Mouse (Mus musculus) MEL (cell line): ENCODE results near the gene N4bp2l2. TPM values are rescaled to one million over a fixed set of nuclear protein-coding genes. Genes with fewer than 3 reads are reported as not detected.
A peak's percentile ranks its signal among the peaks of the same experiment; 100 is the strongest.

Experiments used
- DNase-seq: peaks from one replicate; pipeline ENCODE4 v3.0.0; 2011; ENCODE audit warnings: low read depth, low spot score
- H3K27ac ChIP-seq: 2 replicates; pipeline ENCODE4 v1.5.1; 2012; ENCODE audit warnings: low read depth, mild to moderate bottlenecking, control low read depth, low read length, moderate library complexity; ENCODE audit not compliant: control insufficient read depth
- H3K27me3 ChIP-seq, 2 experiments: fragments of 150-350 bp in 1 of 2; sonication (generic) in 1 of 2; 2 replicates each; pipeline ENCODE4 v1.6.1; 2012; ENCODE audit warnings: low read length in 2 of 2, mild to moderate bottlenecking in 2 of 2, improper control_type of control experiment in 1 of 2, moderate library complexity in 1 of 2; ENCODE audit not compliant: insufficient read depth in 2 of 2, control insufficient read depth in 1 of 2
- H3K36me3 ChIP-seq, 2 experiments: 2 replicates each; pipeline ENCODE4 v1.6.1; 2012 to 2014; ENCODE audit warnings: low read length in 2 of 2, improper control_type of control experiment in 1 of 2, inconsistent platforms in 1 of 2, mild to moderate bottlenecking in 1 of 2; ENCODE audit not compliant: insufficient read depth in 2 of 2, control insufficient read depth in 1 of 2
- H3K4me1 ChIP-seq, 2 experiments: fragments of 150-350 bp in 1 of 2; sonication (generic) in 1 of 2; 2 replicates each; pipeline ENCODE4 v1.6.1; 2012; ENCODE audit warnings: low read length in 2 of 2, improper control_type of control experiment in 1 of 2, mild to moderate bottlenecking in 1 of 2; ENCODE audit not compliant: insufficient read depth in 2 of 2, control insufficient read depth in 1 of 2
- H3K4me3 ChIP-seq, 2 experiments: fragments of 150-350 bp in 1 of 2; sonication (generic) in 1 of 2; 2 replicates each; pipeline ENCODE4 v1.5.1; 2012; ENCODE audit warnings: low read depth in 2 of 2, low read length in 2 of 2, mild to moderate bottlenecking in 2 of 2, moderate library complexity in 2 of 2, control low read depth in 1 of 2, improper control_type of control experiment in 1 of 2; ENCODE audit not compliant: control insufficient read depth in 1 of 2, insufficient read depth in 1 of 2
- H3K79me2 ChIP-seq: 2 replicates; pipeline ENCODE4 v1.6.1; 2012; ENCODE audit warnings: mild to moderate bottlenecking, low read length, moderate library complexity; ENCODE audit not compliant: control insufficient read depth, poor library complexity, insufficient read depth
- H3K9ac ChIP-seq: 2 replicates; pipeline ENCODE4 v1.6.1; 2012; ENCODE audit warnings: low read depth, mild to moderate bottlenecking, control low read depth, low read length, moderate library complexity; ENCODE audit not compliant: control insufficient read depth, poor library complexity, severe bottlenecking
- H3K9me3 ChIP-seq: fragments of 150-350 bp; sonication (generic); replicated peaks from 2 replicates; pipeline ENCODE4 v1.6.1; 2012; ENCODE audit warnings: mild to moderate bottlenecking, low read length, improper control_type of control experiment, moderate library complexity; ENCODE audit not compliant: insufficient read depth
- BHLHE40 ChIP-seq: IDR thresholded peaks from 2 replicates; pipeline ENCODE4 v1.6.1; 2012; ENCODE audit warnings: low read depth, mild to moderate bottlenecking, inconsistent platforms, low read length, improper control_type of control experiment, borderline replicate concordance
- CHD1 ChIP-seq: IDR thresholded peaks from 2 replicates; pipeline ENCODE4 v1.6.1; 2012; ENCODE audit warnings: low read depth, mild to moderate bottlenecking, inconsistent platforms, low read length, improper control_type of control experiment
- CHD2 ChIP-seq: IDR thresholded peaks from 2 replicates; pipeline ENCODE4 v1.6.1; 2011; ENCODE audit warnings: low read length, improper control_type of control experiment
- CTCF ChIP-seq, 3 experiments: IDR thresholded peaks in 2 of 3; conservative IDR thresholded peaks in 1 of 3; 2 replicates each; pipeline ENCODE4 v1.5.1; 2011 to 2012; ENCODE audit warnings: low read length in 3 of 3, low read depth in 2 of 3, mild to moderate bottlenecking in 2 of 3, improper control_type of control experiment in 1 of 3, inconsistent platforms in 1 of 3, mixed read lengths in 1 of 3, moderate library complexity in 1 of 3; ENCODE audit not compliant: control insufficient read depth in 1 of 3, insufficient read depth in 1 of 3, poor library complexity in 1 of 3, severe bottlenecking in 1 of 3
- E2F4 ChIP-seq: IDR thresholded peaks from 2 replicates; pipeline ENCODE4 v1.6.1; 2011; ENCODE audit warnings: low read depth, low read length, improper control_type of control experiment, borderline replicate concordance
- ELF1 ChIP-seq: IDR thresholded peaks from 2 replicates; pipeline ENCODE4 v1.6.1; 2014; ENCODE audit warnings: low read depth, mild to moderate bottlenecking, inconsistent platforms, low read length, improper control_type of control experiment, moderate library complexity
- EP300 ChIP-seq, 2 experiments: IDR thresholded peaks; 2 replicates each; pipeline ENCODE4 v1.6.1; 2011; ENCODE audit warnings: improper control_type of control experiment in 2 of 2, low read length in 2 of 2, low read depth in 1 of 2, mild to moderate bottlenecking in 1 of 2
- ETS1 ChIP-seq: IDR thresholded peaks from 2 replicates; pipeline ENCODE4 v1.6.1; 2012; ENCODE audit warnings: low read depth, mild to moderate bottlenecking, inconsistent platforms, low read length, improper control_type of control experiment, moderate library complexity
- GABPA ChIP-seq: IDR thresholded peaks from 2 replicates; pipeline ENCODE4 v1.6.1; 2012; ENCODE audit warnings: low read depth, mild to moderate bottlenecking, inconsistent platforms, low read length, improper control_type of control experiment, moderate library complexity
- GATA1 ChIP-seq: IDR thresholded peaks from 2 replicates; pipeline ENCODE4 v1.6.1; 2011; ENCODE audit warnings: low read depth, low read length, improper control_type of control experiment
- HCFC1 ChIP-seq: IDR thresholded peaks from 2 replicates; pipeline ENCODE4 v1.6.1; 2012; ENCODE audit warnings: low read depth, mild to moderate bottlenecking, inconsistent platforms, low read length, improper control_type of control experiment, moderate library complexity
- JUND ChIP-seq: IDR thresholded peaks from 2 replicates; pipeline ENCODE4 v1.6.1; 2011; ENCODE audit warnings: low read depth, mild to moderate bottlenecking, improper control_type of control experiment, low read length
- KAT2A ChIP-seq: conservative IDR thresholded peaks from 2 replicates; pipeline ENCODE4 v1.6.1; 2012; ENCODE audit warnings: low read depth, low read length, improper control_type of control experiment, inconsistent platforms
- MAX ChIP-seq: IDR thresholded peaks from 2 replicates; pipeline ENCODE4 v1.6.1; 2011; ENCODE audit warnings: low read length, improper control_type of control experiment
- MAZ ChIP-seq: IDR thresholded peaks from 2 replicates; pipeline ENCODE4 v1.6.1; 2012; ENCODE audit warnings: low read depth, mild to moderate bottlenecking, inconsistent platforms, low read length, improper control_type of control experiment
- MEF2A ChIP-seq: IDR thresholded peaks from 2 replicates; pipeline ENCODE4 v1.6.1; 2014; ENCODE audit warnings: low read depth, mild to moderate bottlenecking, inconsistent platforms, low read length, improper control_type of control experiment; ENCODE audit not compliant: poor library complexity, insufficient replicate concordance, severe bottlenecking; ENCODE audit errors: extremely low read depth
- MXI1 ChIP-seq: IDR thresholded peaks from 2 replicates; pipeline ENCODE4 v1.6.1; 2011; ENCODE audit warnings: mild to moderate bottlenecking, low read depth, low read length, improper control_type of control experiment
- MYB ChIP-seq: IDR thresholded peaks from 2 replicates; pipeline ENCODE4 v1.6.1; 2011; ENCODE audit warnings: mild to moderate bottlenecking, low read depth, low read length, improper control_type of control experiment
- MYC ChIP-seq: IDR thresholded peaks from 2 replicates; pipeline ENCODE4 v1.6.1; 2011; ENCODE audit warnings: low read depth, mild to moderate bottlenecking, low read length, improper control_type of control experiment, moderate library complexity
- NELFE ChIP-seq: IDR thresholded peaks from 2 replicates; pipeline ENCODE4 v1.6.1; 2011; ENCODE audit warnings: low read depth, low read length, improper control_type of control experiment
- NRF1 ChIP-seq: IDR thresholded peaks from 2 replicates; pipeline ENCODE4 v1.6.1; 2014; ENCODE audit warnings: low read depth, mild to moderate bottlenecking, inconsistent platforms, low read length, improper control_type of control experiment, moderate library complexity; ENCODE audit not compliant: poor library complexity, insufficient read depth, severe bottlenecking
- POLR2A ChIP-seq, 2 experiments: IDR thresholded peaks; 2 replicates each; pipeline ENCODE4 v1.6.1; 2011 to 2012; ENCODE audit warnings: low read length in 2 of 2, mild to moderate bottlenecking in 2 of 2, control low read depth in 1 of 2, improper control_type of control experiment in 1 of 2, low read depth in 1 of 2, moderate library complexity in 1 of 2; ENCODE audit not compliant: control insufficient read depth in 1 of 2, insufficient read depth in 1 of 2, poor library complexity in 1 of 2
- POLR2AphosphoS2 ChIP-seq: IDR thresholded peaks from 2 replicates; pipeline ENCODE4 v1.6.1; 2011; ENCODE audit warnings: low read length, improper control_type of control experiment
- POLR2AphosphoS5 ChIP-seq: IDR thresholded peaks from 2 replicates; pipeline ENCODE4 v1.6.1; 2012; ENCODE audit warnings: low read depth, borderline replicate concordance, mild to moderate bottlenecking, inconsistent platforms, low read length, moderate library complexity, mixed read lengths
- RAD21 ChIP-seq: IDR thresholded peaks from 2 replicates; pipeline ENCODE4 v1.6.1; 2011; ENCODE audit warnings: mild to moderate bottlenecking, low read depth, low read length, improper control_type of control experiment
- RCOR1 ChIP-seq: IDR thresholded peaks from 2 replicates; pipeline ENCODE4 v1.6.1; 2012; ENCODE audit warnings: low read depth, mild to moderate bottlenecking, inconsistent platforms, low read length, improper control_type of control experiment
- SIN3A ChIP-seq: IDR thresholded peaks from 2 replicates; pipeline ENCODE4 v1.6.1; 2012; ENCODE audit warnings: low read length, improper control_type of control experiment, inconsistent platforms
- SMC3 ChIP-seq: IDR thresholded peaks from 2 replicates; pipeline ENCODE4 v1.6.1; 2011; ENCODE audit warnings: low read depth, low read length, improper control_type of control experiment
- TAL1 ChIP-seq: IDR thresholded peaks from 2 replicates; pipeline ENCODE4 v1.6.1; 2012; ENCODE audit warnings: mild to moderate bottlenecking, inconsistent platforms, low read length, moderate library complexity, mixed read lengths
- TBP ChIP-seq: IDR thresholded peaks from 2 replicates; pipeline ENCODE4 v1.8.0; 2011; ENCODE audit warnings: low read depth, low read length, improper control_type of control experiment
- TCF12 ChIP-seq: IDR thresholded peaks from 2 replicates; pipeline ENCODE4 v1.6.1; 2014; ENCODE audit warnings: low read depth, mild to moderate bottlenecking, inconsistent platforms, low read length, improper control_type of control experiment, moderate library complexity
- UBTF ChIP-seq: IDR thresholded peaks from 2 replicates; pipeline ENCODE4 v1.6.1; 2012; ENCODE audit warnings: low read depth, mild to moderate bottlenecking, inconsistent platforms, low read length, improper control_type of control experiment, moderate library complexity, borderline replicate concordance; ENCODE audit not compliant: insufficient read depth
- USF1 ChIP-seq: IDR thresholded peaks from 2 replicates; pipeline ENCODE4 v1.6.1; 2014; ENCODE audit warnings: low read depth, mild to moderate bottlenecking, inconsistent platforms, low read length, improper control_type of control experiment, moderate library complexity
- USF2 ChIP-seq, 2 experiments: IDR thresholded peaks; 2 replicates each; pipeline ENCODE4 v1.6.1; 2011 to 2012; ENCODE audit warnings: improper control_type of control experiment in 2 of 2, low read length in 2 of 2, borderline replicate concordance in 1 of 2, inconsistent platforms in 1 of 2, low read depth in 1 of 2, mild to moderate bottlenecking in 1 of 2; ENCODE audit not compliant: insufficient read depth in 1 of 2
- ZC3H11A ChIP-seq: IDR thresholded peaks from 2 replicates; pipeline ENCODE4 v1.6.1; 2012; ENCODE audit warnings: low read depth, mild to moderate bottlenecking, inconsistent platforms, low read length, improper control_type of control experiment
- ZKSCAN1 ChIP-seq: IDR thresholded peaks from 2 replicates; pipeline ENCODE4 v1.6.1; 2012; ENCODE audit warnings: low read depth, mild to moderate bottlenecking, inconsistent platforms, low read length, improper control_type of control experiment, moderate library complexity
- ZMIZ1 ChIP-seq: IDR thresholded peaks from 2 replicates; pipeline ENCODE4 v1.6.1; 2012; ENCODE audit warnings: low read depth, mild to moderate bottlenecking, inconsistent platforms, low read length, improper control_type of control experiment, moderate library complexity
- ZNF384 ChIP-seq: IDR thresholded peaks from 2 replicates; pipeline ENCODE4 v1.6.1; 2012; ENCODE audit warnings: low read depth, mild to moderate bottlenecking, inconsistent platforms, low read length, improper control_type of control experiment
- polyA plus RNA-seq, 2 experiments: library from polyadenylated mRNA; stranded (reverse) in 1 of 2; unstranded in 1 of 2; fragments of >175 nt in 1 of 2; fragments of >200 nt in 1 of 2; gene quantifications; 2 replicates each; pipeline versions ENCODE4 v1.2.1 to v1.2.4; 2012; ENCODE audit warnings: low replicate concordance in 2 of 2, low read depth in 1 of 2; ENCODE audit not compliant: insufficient read length in 2 of 2, insufficient read depth in 1 of 2, missing spikeins in 1 of 2
- total RNA-seq: library from RNA; depleted of rRNA; stranded (reverse); fragments of 300-350 nt; gene quantifications from 2 replicates; pipeline ENCODE4 v1.2.3, GENCODE M21; 2012

N4bp2l2 gene
- total and polyA plus RNA-seq, 3 experiments: 67.5 to 74.9 TPM; not detected in 1

GRCm38 (mm10) chr5:150690685-150691084 lies 24.7 kb upstream of the N4bp2l2 start:
- peak; percentile 78 for DNase-seq
- H3K9ac ChIP-seq: no peak overlapping the region
- no peaks in the 10 kb centered on the region for H3K27me3 ChIP-seq
- no peaks in the 10 kb centered on the region for H3K9me3 ChIP-seq
- peaks cover 0 to 17% of the 10 kb centered on the region in 2 experiments; a peak in 3 of 4 replicates for H3K36me3 ChIP-seq
- no peak overlapping the region for H3K27ac ChIP-seq
- H3K4me3 ChIP-seq: no peak overlapping the region
- H3K79me2 ChIP-seq: peaks cover 51% of the 10 kb centered on the region
- peaks cover 7 to 16% of the 10 kb centered on the region in 2 experiments for H3K4me1 ChIP-seq
- TF ChIP-seq NELFE (no peak), ELF1 (no peak), EP300 (IDR thresholded peaks at IDR 0.05; ENCODE audit: low read depth in 1 of 2, low read length in 2 of 2) (peak; percentile 85 to 93), MAZ (no peak), HCFC1 (no peak), MYC (peak; percentile 36; the same call in 1 of the 2 replicates), ZKSCAN1 (no peak), MXI1 (0 out of 2 replicates have a peak, but pooled peaks have one; percentile 4), JUND (no peak), CHD1 (no peak), RAD21 (no peak), CTCF (IDR thresholded peaks at IDR 0.05 in 2 of 3, conservative IDR thresholded peaks at IDR 0.05 in 1 of 3; ENCODE audit: control insufficient read depth in 1 of 3, insufficient read depth in 1 of 3, low read depth in 2 of 3, low read length in 3 of 3, poor library complexity in 1 of 3, severe bottlenecking in 1 of 3) (no peak), POLR2A (IDR thresholded peaks at IDR 0.05; ENCODE audit: control insufficient read depth in 1 of 2, insufficient read depth in 1 of 2, low read depth in 1 of 2, low read length in 2 of 2, poor library complexity in 1 of 2) (no peak), MEF2A (0 out of 2 replicates have a peak, but pooled peaks have one; percentile 47), USF1 (no peak), ZMIZ1 (no peak), BHLHE40 (peak; percentile 79), TAL1 (peak; percentile 34), MYB (peak; percentile 37; the same call in 1 of the 2 replicates), KAT2A (no peak), MAX (no peak), RCOR1 (peak; percentile 99), TCF12 (peak; percentile 73), SIN3A (peak; percentile 54; the same call in 1 of the 2 replicates), GABPA (no peak), POLR2AphosphoS5 (no peak), USF2 (IDR thresholded peaks at IDR 0.05; ENCODE audit: borderline replicate concordance in 1 of 2, insufficient read depth in 1 of 2, low read depth in 1 of 2, low read length in 2 of 2) (no peak), ZNF384 (no peak), NRF1 (no peak), POLR2AphosphoS2 (no peak), ZC3H11A (no peak), UBTF (no peak), E2F4 (no peak), GATA1 (peak; percentile 88), SMC3 (no peak), CHD2 (no peak), ETS1 (peak; percentile 77), TBP (no peak)
